Mouse (Mus musculus): Measurements from ENCODE around the gene Hivep3. TPM values are rescaled to one million over a fixed set of nuclear protein-coding genes. Genes with fewer than 3 reads are reported as not detected.

The Hivep3 gene
- polyA plus RNA-seq, 1 experiment from 2014 or later: 4.5 TPM

GRCm38 (mm10) chr4:120006046-120006445, 272.5 kb downstream of the Hivep3 start:
- no peak overlapping the region for H3K27ac ChIP-seq
- ATAC-seq (ENCODE audit: low FRiP score): no peak
- 82% methylated on average over 6 of the region's 6 CpGs for WGBS
- H3K9me3 ChIP-seq (replicated peaks): no peaks in the 10 kb centered on the region
- H3K4me2 ChIP-seq (replicated peaks): no peak overlapping the region
- H3K4me3 ChIP-seq: no peak overlapping the region
- H3K36me3 ChIP-seq: no peaks in the 10 kb centered on the region
- no peaks in the 10 kb centered on the region for H3K27me3 ChIP-seq
- H3K9ac ChIP-seq: no peak overlapping the region
- no peaks in the 10 kb centered on the region for H3K4me1 ChIP-seq

- no peak overlapping the region for H3K27ac ChIP-seq
- no peak overlapping the region for H3K4me3 ChIP-seq
- ATAC-seq (ENCODE audit: low FRiP score): no peak
- H3K4me1 ChIP-seq: no peaks in the 10 kb centered on the region
- H3K9ac ChIP-seq: no peak overlapping the region
- no peaks in the 10 kb centered on the region for H3K27me3 ChIP-seq
- WGBS: 76% methylated on average over 3 of the region's 3 CpGs
- no peaks in the 10 kb centered on the region for H3K36me3 ChIP-seq
- no peaks in the 10 kb centered on the region for H3K9me3 ChIP-seq (replicated peaks)
- H3K4me2 ChIP-seq (replicated peaks): no peak overlapping the region
These were observed 274.3 kb downstream of the Hivep3 start for GRCm38 (mm10) chr4:120007889-120008288.

GRCm38 (mm10) chr4:120009151-120009550, 275.6 kb downstream of the Hivep3 start:
- H3K27me3 ChIP-seq: no peaks in the 10 kb centered on the region
- no peak for ATAC-seq (ENCODE audit: low FRiP score)
- no peak overlapping the region for H3K9ac ChIP-seq
- no peaks in the 10 kb centered on the region for H3K36me3 ChIP-seq
- H3K4me1 ChIP-seq: no peaks in the 10 kb centered on the region
- no peak overlapping the region for H3K4me3 ChIP-seq
- H3K27ac ChIP-seq: no peak overlapping the region
- H3K9me3 ChIP-seq (replicated peaks): no peaks in the 10 kb centered on the region
- WGBS: 82% methylated on average over 2 of the region's 2 CpGs
- no peak overlapping the region for H3K4me2 ChIP-seq (replicated peaks)

GRCm38 (mm10) chr4:120011788-120012187, 278.2 kb downstream of the Hivep3 start:
- H3K4me2 ChIP-seq (replicated peaks): no peak overlapping the region
- H3K27me3 ChIP-seq: no peaks in the 10 kb centered on the region
- 77% methylated on average over 10 of the region's 10 CpGs for WGBS
- H3K9ac ChIP-seq: no peak overlapping the region
- H3K4me3 ChIP-seq: no peak overlapping the region
- no peak for ATAC-seq (ENCODE audit: low FRiP score)
- no peaks in the 10 kb centered on the region for H3K9me3 ChIP-seq (replicated peaks)
- H3K4me1 ChIP-seq: no peaks in the 10 kb centered on the region
- H3K27ac ChIP-seq: no peak overlapping the region
- H3K36me3 ChIP-seq: no peaks in the 10 kb centered on the region

GRCm38 (mm10) chr4:120012891-120013290, 279.3 kb downstream of the Hivep3 start:
- Histone ChIP-seq H3K4me2 (replicated peaks) (no peak overlapping the region), H3K9me3 (replicated peaks) (no peaks in the 10 kb centered on the region), H3K27me3 (no peaks in the 10 kb centered on the region), H3K9ac (no peak overlapping the region), H3K4me3 (no peak overlapping the region), H3K27ac (no peak overlapping the region), H3K36me3 (no peaks in the 10 kb centered on the region), H3K4me1 (peaks cover 4% of the 10 kb centered on the region; the same call in 1 of the 2 replicates)
- WGBS: 89% methylated on average over 1 of the region's 1 CpGs
- no peak for ATAC-seq (ENCODE audit: low FRiP score)

GRCm38 (mm10) chr4:120018426-120018825, 284.8 kb downstream of the Hivep3 start:
- peaks cover 4% of the 10 kb centered on the region; the same call in 1 of the 2 replicates for H3K4me1 ChIP-seq
- no peak overlapping the region for H3K9ac ChIP-seq
- WGBS: 84% methylated on average over 5 of the region's 5 CpGs
- no peak overlapping the region for H3K4me3 ChIP-seq
- H3K27ac ChIP-seq: no peak overlapping the region
- no peaks in the 10 kb centered on the region for H3K36me3 ChIP-seq
- ATAC-seq (ENCODE audit: low FRiP score): no peak
- H3K9me3 ChIP-seq (replicated peaks): no peaks in the 10 kb centered on the region
- H3K27me3 ChIP-seq: peaks cover 3% of the 10 kb centered on the region; the same call in 1 of the 2 replicates
- no peak overlapping the region for H3K4me2 ChIP-seq (replicated peaks)

- H3K27me3 ChIP-seq: peaks cover 3% of the 10 kb centered on the region; the same call in 1 of the 2 replicates
- H3K9ac ChIP-seq: no peak overlapping the region
- no peak overlapping the region for H3K4me2 ChIP-seq (replicated peaks)
- ATAC-seq (ENCODE audit: low FRiP score): no peak
- no peaks in the 10 kb centered on the region for H3K9me3 ChIP-seq (replicated peaks)
- peaks cover 5% of the 10 kb centered on the region for H3K4me1 ChIP-seq
- no peak overlapping the region for H3K27ac ChIP-seq
- 74% methylated on average over 3 of the region's 3 CpGs for WGBS
- H3K4me3 ChIP-seq: no peak overlapping the region
- no peaks in the 10 kb centered on the region for H3K36me3 ChIP-seq
These were observed 288.8 kb downstream of the Hivep3 start for GRCm38 (mm10) chr4:120022392-120022791.

- no peak overlapping the region for H3K4me2 ChIP-seq (replicated peaks)
- ATAC-seq (ENCODE audit: low FRiP score): no peak
- peaks cover 4% of the 10 kb centered on the region; the same call in 1 of the 2 replicates for H3K4me1 ChIP-seq
- H3K9ac ChIP-seq: no peak overlapping the region
- WGBS: 88% methylated on average over 4 of the region's 4 CpGs
- H3K27ac ChIP-seq: no peak overlapping the region
- H3K9me3 ChIP-seq (replicated peaks): no peaks in the 10 kb centered on the region
- no peak overlapping the region for H3K4me3 ChIP-seq
- H3K27me3 ChIP-seq: peaks cover 3% of the 10 kb centered on the region; the same call in 1 of the 2 replicates
- H3K36me3 ChIP-seq: no peaks in the 10 kb centered on the region
These were observed 289.7 kb downstream of the Hivep3 start for GRCm38 (mm10) chr4:120023221-120023840.

- Histone ChIP-seq H3K4me2 (replicated peaks) (no peak overlapping the region), H3K9me3 (replicated peaks) (no peaks in the 10 kb centered on the region), H3K36me3 (no peaks in the 10 kb centered on the region), H3K4me3 (no peak overlapping the region), H3K9ac (no peak overlapping the region), H3K4me1 (peaks cover 4% of the 10 kb centered on the region; the same call in 1 of the 2 replicates), H3K27ac (no peak overlapping the region), H3K27me3 (peaks cover 3% of the 10 kb centered on the region; the same call in 1 of the 2 replicates)
- 54% methylated on average over 10 of the region's 10 CpGs for WGBS
- ATAC-seq (ENCODE audit: low FRiP score): no peak
These were observed 290.5 kb downstream of the Hivep3 start for GRCm38 (mm10) chr4:120024071-120024470.

- H3K27ac ChIP-seq: no peak overlapping the region
- no peaks in the 10 kb centered on the region for H3K9me3 ChIP-seq (replicated peaks)
- no peak for ATAC-seq (ENCODE audit: low FRiP score)
- H3K4me1 ChIP-seq: peaks cover 8% of the 10 kb centered on the region
- no peaks in the 10 kb centered on the region for H3K36me3 ChIP-seq
- WGBS: 95% methylated on average over 1 of the region's 1 CpGs
- H3K27me3 ChIP-seq: peaks cover 32% of the 10 kb centered on the region
- no peak overlapping the region for H3K9ac ChIP-seq
- no peak overlapping the region for H3K4me3 ChIP-seq
- no peak overlapping the region for H3K4me2 ChIP-seq (replicated peaks)
These were observed 294.1 kb downstream of the Hivep3 start for GRCm38 (mm10) chr4:120027671-120028070.

- ATAC-seq (ENCODE audit: low FRiP score): no peak
- H3K9ac ChIP-seq: no peak overlapping the region
- no peaks in the 10 kb centered on the region for H3K9me3 ChIP-seq (replicated peaks)
- H3K36me3 ChIP-seq: no peaks in the 10 kb centered on the region
- peaks cover 12% of the 10 kb centered on the region for H3K4me1 ChIP-seq
- peaks cover 52% of the 10 kb centered on the region for H3K27me3 ChIP-seq
- 87% methylated on average over 1 of the region's 1 CpGs for WGBS
- no peak overlapping the region for H3K27ac ChIP-seq
- H3K4me2 ChIP-seq (replicated peaks): no peak overlapping the region
- no peak overlapping the region for H3K4me3 ChIP-seq
These were observed 296.4 kb downstream of the Hivep3 start for GRCm38 (mm10) chr4:120029937-120030336.

GRCm38 (mm10) chr4:120032320-120032983, 298.9 kb downstream of the Hivep3 start:
- H3K9me3 ChIP-seq (replicated peaks): no peaks in the 10 kb centered on the region
- peaks cover 23% of the 10 kb centered on the region for H3K4me1 ChIP-seq
- H3K4me2 ChIP-seq (replicated peaks): peak overlapping the region; percentile 98
- H3K27me3 ChIP-seq: peaks cover 64% of the 10 kb centered on the region
- peak overlapping the region; percentile 40; the same call in 1 of the 2 replicates for H3K27ac ChIP-seq
- WGBS: 0% methylated on average over 41 of the region's 70 CpGs
- ATAC-seq (ENCODE audit: low FRiP score): peak; percentile 73
- H3K4me3 ChIP-seq: peak overlapping the region; percentile 57
- H3K36me3 ChIP-seq: no peaks in the 10 kb centered on the region
- H3K9ac ChIP-seq: peak overlapping the region; percentile 61
